Mouse (Mus musculus): ENCODE measurements around the gene Sec14l2.
A peak's percentile ranks its signal among the peaks of the same experiment; 100 is the strongest.
"Not testable (repeated sequence)": the region's sequence is repeated elsewhere in the genome, so short reads cannot be mapped to it uniquely, and the experiment has no call there.

Gene Sec14l2

DNA sequence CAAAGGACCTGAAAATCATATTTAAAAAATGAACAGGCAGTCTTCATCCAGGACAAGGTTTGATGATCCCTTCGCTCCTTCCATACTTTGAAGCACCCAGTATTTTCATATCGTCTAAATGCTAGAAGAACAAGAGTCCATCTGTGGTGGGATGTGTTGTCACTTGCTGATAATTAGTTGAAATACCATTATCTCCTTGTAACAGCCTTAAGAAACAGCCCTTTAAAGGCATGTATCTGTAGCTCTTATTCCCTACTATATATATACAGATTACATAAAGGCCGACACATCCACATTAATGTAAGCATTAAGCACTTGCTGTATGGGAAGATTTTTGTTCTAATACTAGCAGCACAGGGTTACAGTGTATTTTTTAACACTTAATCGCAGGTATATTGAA, 5.2 kb upstream of the Sec14l2 start:
- DNase-seq, result not testable (repeated sequence)

DNA sequence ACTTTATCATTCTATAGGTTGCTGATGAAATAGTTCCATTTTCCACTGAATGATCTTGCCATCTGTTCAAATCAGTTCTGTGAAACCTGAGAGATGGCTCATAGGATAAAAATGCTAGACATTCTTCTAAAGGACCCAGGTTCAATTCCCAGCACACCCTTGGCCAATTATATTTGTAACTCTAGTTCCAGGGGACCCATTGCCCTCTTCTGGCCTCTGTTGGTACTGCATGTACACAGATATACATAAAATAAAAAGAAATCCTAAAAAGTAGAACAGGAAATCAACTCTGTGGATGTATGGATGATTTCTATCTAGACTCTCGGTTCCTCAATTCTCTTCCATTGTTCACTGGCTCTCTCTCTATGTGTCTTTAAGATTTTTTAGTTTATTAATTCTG, 3.8 kb upstream of the Sec14l2 start:
- DNase-seq, result no peak

DNA sequence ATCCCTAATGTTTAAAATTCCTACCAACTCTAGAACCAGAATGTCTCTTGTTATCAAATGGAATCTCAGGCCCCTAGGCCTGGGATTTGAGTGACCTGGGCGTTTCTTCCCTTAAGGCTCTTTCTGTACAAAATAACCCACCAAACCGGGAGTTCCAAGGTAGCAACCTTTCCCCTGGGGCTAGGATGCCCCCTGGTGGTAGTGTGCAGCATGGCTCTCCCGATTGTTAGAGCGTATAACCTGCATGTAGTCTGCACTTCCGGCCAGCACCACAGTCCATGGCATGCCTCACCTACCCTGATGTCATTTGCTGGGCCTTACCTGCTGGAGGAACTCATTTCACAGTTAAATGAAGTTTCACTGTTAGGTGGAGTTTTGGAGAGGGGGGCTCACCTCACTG, 707 bp upstream of the Sec14l2 start:
- DNase-seq, result peak; percentile 23

DNA sequence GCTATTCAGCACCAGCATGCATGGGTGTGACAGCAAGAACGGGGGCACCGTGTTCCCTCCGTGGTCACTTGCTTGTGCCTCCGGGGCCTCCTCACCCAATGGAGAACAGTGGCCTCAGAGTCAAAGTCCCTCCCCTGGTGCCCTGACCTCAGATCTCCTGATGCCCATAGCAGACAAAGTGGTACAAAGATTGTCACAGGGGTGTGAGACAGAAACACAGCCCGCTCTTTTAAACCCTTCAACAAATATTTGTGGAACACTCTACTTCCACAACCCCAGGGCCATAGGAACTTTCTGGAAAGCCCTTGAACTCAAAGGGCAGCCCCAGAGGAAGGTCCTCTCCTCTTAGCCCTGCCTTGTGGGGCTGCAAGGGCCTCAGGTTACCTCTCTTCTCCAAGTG, 989 bp downstream of the Sec14l2 start:
- DNase-seq, result no peak

DNA sequence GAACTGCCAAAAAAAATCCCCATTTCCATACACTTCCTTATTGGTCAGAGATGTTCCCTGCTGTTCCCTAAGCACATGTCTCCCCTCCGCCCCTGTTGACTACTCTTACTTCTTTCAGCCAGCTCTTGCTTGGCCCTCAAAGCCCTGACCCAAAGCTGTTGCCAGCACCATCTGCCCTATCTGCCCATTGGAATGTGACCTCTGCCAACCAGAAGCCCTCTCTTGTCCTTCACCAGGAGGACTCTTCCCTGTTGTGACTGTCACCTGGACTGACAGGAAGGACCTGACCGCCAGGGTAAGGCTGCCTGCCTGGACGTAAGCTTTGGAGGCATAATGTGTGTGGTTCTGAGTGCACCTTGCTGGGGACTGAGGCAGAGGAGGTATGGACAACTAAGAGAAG, 1.5 kb downstream of the Sec14l2 start:
- DNase-seq, result no peak

DNA sequence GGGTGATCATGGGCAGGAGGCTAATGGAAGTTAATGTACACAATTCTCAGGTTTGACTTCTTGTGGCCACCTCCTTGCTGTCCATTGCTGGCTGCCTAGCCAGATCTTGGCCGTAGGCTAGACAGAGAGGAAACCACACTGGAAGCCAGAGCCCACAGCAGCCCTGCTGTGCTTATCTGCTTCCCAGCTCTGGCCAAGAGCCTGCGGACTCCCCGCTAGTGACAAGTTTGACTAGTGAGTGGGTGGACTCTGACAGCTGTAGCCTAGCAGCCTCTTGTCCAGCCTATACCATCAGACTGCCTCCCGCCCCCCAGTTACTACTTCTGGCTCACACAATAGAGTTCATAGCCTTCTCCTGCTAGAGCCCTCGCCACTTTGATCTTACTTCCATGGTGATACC, 3.6 kb downstream of the Sec14l2 start:
- no peak for DNase-seq

DNA sequence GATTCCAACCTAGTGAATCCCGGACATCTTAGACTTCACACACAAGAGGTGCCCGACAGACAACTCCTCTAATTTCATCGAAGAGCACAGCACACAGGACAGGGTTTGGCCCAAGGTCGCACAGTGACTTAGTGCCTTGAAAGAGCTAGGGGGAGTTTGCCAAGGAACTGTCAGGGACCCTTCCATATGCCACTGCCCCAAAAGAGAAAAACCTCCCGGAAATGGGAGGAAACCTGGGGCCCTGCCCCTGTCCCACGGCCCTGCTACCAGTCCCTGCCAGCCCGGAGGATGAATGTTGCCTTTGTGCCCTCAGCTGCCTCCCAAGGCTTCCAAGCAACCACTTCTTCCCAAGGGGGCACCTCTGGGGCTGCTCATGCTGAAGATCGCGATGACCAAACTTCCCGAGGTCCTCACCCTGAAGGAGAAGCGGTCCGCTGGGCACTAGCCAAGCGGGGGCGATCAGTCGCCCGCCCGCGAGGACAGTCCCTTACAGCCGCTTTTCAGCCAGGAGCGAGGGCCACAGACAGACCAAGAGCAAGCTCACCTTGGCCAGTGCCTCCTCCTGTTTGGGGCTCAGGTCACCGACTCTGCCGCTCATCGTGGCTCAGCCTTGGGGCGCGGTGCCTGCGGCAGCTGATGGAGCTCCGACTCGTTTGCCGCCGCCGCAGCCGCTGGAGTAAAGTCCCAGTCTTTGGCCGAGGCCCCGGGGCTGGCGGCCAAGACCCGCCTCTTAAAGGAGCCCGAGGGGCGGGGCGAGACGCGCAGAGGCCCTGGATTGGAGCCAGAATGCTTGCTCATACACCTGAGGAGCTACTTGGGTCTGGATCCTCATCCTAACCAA, 4.9 kb downstream of the Sec14l2 start:
- DNase-seq, result peak; percentile 84

DNA sequence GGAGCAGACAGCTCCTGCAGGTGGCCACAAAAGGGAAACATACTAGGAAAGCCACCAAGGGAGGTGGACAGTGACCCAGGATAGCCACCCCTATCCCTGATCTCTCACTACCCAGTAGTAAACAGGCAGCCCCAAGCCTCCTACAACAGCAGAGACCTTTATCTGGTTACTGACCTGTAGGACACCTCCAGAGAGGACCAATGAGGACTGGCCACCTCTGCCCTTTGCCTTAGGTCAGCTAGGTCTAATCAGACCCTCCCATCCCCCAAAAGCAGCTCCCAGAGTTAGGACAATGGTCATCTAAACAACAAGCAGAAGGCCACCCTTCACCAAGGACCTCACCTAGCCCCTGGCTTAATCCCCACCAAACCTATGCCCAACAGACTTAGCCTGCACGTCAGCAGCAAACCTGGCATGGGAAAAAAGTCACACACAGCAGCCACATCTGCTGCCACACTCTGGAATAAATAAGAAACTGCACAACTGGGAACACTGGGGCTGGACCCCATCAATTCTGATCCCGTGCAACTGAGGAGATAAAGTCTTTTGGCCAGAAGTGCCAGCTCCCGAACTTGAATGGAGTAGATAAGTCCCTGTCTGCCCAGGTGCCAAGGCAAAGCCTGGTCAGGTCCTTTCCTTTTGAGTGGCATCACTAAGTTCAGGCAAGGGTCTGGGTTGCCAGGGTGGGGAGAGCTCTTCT, 5.7 kb downstream of the Sec14l2 start:
- peak; percentile 17 for DNase-seq

DNA sequence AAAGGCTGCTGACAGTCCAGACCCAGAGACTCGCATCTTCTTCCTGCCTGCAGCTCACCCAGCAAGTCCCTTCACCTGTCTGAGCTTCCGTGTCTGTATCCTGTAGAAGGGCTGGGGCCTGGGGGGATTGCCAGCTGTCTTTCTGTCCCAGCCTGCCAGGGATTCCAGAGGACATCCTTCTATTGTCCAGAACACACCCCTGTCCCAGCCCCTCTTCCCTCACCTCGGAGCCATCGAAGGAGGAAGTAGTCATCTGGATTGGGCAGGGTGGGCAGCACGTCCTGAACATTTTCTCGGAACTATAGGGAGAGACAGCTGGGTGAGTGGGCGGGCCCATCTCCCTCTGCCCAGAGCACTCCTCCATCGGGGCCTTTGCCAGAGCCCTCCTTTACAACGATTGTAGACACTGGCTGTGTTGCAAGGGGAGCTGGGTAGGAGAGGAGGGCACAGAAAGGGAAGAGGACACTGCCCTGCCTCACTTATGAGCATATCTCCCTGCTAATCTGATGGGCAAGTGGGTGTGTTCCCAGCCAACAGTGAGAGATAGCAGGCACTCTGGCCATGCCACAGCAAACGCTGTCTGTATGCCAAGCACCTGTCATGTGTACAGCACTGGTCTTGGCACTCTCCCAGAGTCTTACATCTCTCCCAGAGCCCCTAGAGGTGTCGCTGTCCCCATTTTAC, 6.6 kb downstream of the Sec14l2 start:
- DNase-seq, result no peak

DNA sequence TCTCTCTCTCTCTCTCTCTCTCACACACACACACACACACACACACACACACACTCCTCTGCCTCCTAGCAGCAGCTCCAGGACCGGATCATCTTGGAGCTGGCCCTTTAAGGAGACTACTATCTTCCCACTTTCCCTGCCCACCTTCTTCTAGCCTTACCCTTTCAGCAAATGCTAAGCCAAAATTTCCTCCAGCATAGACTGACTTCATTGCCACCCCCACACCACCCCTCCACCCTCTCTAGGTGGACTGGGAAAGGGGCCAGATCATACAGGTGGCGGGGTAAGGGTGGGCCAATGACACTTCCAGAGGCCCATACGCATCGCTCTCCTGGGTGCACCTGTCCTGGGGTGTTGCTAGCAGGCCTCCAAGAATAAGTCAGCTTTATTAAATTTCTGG, 7.8 kb downstream of the Sec14l2 start:
- no peak for DNase-seq

DNA sequence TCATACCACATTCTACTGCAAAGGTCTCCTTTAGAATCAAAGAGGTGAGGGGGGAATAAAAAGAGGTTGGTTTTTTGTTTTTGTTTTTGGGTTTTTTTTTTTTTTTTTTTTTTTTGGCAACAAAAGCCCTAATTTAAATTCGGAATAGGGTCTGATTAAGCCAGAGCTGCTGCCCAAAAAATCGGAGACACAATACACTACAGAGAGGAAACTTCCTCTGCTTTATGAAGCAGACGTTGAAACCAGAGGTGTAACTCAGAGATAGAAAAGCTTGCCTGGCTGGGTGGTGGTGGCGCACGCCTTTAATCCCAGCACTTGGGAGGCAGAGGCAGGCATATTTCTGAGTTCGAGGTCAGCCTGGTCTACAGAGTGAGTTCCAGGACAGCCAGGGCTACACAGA, 8.7 kb downstream of the Sec14l2 start:
- not testable (repeated sequence) for DNase-seq

DNA sequence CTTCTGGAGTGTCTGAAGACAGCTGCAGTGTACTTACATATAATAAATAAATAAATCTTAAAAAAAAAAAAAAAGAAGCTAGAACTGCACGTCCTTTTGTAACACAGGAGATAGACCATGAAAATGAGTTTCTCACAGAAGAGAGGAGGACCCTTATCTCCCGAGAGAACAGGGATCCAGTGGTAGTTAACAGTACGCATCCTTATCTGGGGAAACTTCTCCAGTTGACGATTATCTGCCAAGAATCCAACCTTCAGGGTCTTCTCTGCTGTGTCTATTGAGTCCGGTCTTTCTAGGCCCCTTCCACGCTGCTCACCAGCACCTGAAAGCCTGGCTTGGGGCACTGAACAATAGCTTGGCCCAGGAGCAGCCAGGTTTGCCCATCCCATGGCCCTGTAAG, 9.2 kb downstream of the Sec14l2 start:
- no peak for DNase-seq

DNA sequence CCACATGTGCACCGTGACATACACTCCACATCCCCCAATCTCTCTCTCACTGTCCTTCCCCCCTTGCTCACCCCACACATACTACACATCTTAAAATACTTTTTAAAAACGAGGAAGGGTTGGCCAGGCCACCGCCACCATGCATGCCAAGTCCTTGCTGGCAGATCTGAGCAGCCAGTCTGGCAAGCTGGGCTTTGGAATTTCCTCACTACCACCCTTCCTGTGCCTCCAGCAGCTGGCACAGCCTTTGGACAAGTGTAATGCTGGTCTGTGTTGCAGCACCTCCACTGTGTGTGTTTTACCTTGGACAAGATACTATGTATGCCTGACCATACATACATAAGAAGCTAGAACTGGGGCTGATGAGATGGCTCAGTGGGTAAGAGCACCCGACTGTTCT, 9.7 kb downstream of the Sec14l2 start:
- no peak for DNase-seq

DNA sequence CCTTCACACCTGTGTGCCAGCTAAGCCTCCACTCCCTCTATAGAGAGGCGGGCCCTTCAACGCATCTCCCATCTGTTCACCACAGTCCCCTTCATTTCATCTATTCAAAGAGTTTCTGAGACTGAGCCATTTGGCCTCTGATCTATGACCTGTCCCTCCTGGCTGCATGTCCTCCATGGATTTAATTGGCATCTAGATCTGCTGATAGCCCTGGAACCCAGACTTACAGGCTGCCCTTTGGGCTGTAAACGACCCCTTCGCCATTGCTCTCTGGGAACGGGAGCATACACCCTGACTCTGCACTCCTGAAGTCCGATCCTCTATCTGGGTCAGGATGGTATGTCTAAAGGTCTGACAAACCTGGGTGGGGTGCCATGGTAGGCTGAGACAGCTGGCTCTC, 10.4 kb downstream of the Sec14l2 start:
- no peak for DNase-seq

DNA sequence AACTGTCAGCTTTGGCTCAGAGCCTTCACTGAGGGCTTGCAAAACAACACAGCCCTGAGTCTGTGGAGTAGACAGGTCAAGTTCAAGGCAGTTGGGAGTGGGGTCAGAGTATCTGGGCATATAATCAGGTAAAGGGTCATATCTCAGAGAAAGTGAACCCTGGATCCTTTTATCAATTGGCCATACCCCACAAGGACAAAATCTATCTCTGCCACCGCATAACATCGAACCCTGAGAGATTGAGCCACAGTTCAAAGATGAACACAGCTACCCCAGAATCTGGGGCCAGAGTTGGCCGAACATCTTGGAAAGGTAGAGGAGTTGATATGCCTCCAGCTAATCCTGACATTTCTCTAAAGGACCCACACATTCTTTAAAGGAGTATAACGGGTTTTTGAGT, 11.2 kb downstream of the Sec14l2 start:
- no peak for DNase-seq

DNA sequence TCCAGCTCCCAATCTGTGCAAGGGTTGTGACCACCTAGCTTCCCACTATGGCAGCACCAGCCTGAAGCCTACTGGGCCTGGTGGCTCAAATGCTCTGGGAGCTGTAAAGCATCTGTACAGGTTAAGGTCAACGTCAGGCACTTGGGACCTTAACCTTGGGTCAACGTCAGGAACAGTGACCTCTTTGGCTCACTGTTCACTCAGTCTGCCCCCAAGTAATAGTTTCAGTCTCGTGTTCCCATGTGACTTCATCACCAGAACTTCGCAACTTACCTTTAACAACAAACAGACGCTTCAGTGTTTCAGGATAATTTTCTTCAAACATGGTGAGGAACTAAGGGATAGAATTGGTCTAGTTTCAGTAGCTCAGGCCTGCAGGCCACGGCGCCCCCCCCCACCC, 14.5 kb downstream of the Sec14l2 start:
- no peak for DNase-seq

DNA sequence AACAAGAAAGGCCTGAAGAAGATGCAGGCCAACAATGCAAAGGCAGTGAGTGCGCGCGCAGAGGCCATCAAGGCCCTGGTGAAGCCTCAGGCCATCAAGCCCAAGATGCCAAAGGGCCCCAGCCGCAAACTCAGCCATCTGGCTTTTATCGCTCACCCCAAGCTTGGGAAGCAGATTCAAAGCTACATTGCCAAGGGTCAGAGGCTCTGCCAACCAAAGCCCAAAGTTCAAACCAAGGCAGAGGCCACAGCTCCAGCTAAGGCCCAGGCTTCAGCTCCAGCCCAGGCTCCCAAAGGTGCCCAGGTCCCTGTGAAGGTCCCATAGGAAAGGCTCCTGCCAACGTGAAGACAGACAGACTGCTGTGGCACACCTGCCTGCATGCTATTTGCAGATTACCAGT, 15.3 kb downstream of the Sec14l2 start:
- not testable (repeated sequence) for DNase-seq

DNA sequence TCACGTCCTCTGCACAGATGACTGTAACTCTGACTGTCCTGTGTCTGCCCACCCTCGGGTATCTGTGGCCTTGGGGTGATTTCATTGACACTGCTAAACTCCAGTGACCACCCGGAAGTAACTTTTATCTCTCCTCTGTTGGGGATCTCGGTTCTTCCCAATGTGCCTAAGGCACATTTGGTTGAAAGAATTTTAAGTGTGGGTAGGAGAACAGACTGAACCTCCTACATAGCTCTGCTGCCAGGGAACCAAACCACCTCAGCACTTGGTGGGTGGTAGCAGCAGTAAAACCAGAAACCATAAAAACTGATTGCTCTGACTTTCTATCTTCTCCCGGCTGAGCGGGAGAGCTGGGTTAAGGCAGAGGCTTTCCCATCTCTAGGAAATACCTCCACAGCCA, 17.8 kb downstream of the Sec14l2 start:
- DNase-seq, result no peak

DNA sequence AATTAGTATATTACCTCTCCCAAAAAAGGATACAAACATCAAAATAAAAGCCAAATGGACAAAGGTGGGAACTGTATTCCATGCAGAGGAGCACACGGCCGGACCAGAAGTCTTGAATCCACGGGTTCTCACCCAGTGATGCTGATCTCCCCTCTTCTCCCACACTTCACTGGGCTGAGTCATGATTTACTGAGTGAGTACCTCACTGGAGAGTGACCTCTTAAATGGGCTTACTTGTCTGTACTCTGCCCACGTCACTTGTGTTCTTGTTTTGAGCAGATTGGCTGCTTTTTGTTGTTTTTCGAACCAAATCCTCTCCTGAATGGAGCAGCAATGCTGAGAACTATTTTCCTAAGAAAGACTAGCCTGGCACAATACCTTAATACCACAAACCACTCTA, 18.2 kb downstream of the Sec14l2 start:
- DNase-seq, result no peak

DNA sequence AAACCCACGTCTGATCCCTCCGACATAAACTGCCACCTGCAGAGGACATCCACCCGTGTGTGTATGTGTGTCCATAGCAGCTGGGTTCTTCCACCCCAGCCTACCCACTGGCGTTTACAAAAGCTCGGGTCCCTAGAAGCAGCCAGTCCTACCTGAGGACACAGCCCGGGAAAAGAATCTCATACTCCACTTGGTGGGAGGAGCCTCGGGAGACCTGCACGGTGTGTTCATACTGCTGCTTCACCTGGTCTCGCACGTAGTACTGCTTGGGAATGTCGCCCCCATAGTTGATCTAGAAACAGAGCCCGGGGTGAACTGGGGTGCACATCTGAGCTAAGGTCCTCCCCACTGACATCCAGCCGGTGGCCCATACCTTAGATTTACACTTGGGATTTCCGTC, 19.7 kb downstream of the Sec14l2 start:
- no peak for DNase-seq

DNA sequence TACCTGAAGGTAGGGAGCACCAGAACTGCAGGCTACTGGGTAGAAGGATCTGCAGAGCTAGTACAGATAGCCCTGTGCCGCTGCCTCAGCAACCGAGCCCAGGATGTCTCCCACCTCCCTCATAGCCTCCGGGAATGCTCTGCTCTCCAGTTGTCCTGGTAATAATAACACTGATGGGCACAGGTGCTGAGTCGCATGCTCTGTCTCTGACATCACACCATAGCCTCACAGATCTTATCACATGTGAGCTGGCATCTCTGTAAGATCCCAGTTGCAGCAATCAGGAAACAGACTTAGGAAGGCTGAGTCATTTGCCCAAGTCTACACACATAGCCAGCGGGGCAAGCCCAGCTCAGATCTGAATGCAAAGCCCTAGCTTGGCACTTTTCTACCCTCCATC, 21.4 kb downstream of the Sec14l2 start:
- no peak for DNase-seq

DNA sequence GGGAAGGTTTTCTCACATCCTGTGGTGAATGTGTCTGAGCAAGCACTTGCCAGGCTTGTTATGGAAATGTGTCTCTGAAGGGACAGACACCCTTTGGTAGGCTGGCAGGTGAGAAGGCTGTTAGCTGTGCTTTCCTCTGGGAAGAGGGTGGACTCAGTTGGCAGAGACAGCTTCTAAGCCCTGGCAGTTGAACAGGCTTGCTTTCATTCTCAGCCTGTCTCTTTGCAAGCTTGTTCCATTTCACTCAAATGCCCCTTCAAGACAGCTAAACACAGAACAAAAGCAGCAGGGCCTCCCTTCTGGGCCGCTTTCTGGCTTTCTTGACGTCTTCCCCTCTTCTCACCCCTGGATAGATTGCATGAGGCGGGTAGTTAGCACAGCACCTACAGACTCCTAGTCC, 23.8 kb downstream of the Sec14l2 start:
- DNase-seq, result no peak

DNA sequence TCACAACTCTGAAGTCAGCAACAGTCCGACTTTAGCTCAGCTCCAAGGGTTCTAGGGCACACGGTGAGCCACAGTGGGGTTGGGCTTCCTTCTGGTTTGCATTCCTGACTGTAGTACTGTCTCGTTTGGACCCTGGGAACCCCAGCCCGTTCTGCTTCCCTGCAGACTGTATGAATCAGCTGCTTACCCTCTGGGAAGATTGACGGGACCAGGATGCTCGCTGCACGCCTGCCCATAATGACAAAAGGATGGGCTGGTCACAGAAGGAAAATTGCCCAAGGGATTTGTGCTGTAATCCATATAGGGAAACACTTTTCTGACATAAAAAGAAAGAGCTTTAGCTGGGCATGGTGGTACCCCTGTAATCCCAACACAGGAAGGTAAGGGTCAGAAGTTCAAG, 24.4 kb downstream of the Sec14l2 start:
- DNase-seq, result no peak

DNA sequence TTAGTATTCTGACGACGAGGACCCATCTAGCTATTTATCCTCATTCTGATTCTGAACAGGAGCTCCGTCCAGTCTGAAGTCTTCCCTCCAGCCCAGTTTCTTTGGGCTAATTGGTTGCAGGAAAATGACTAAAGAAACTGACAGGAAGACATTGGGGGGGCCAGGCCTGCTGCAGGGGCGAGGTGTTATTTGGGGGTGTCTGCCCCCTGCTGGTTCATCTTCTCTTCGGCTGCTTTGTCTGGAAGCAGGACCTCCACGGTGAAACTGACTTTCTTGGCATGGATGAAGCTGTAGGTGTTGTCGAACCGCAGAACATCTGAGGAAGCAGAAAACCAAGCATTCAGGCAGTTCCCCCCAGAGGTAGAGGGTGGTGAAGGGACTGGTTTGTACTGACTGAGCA, 25.1 kb downstream of the Sec14l2 start:
- no peak for DNase-seq
